Mouse (Mus musculus): ENCODE results near the gene Arl9. TPM values are rescaled to one million over a fixed set of nuclear protein-coding genes. Genes with fewer than 3 reads are reported as not detected.
A peak's percentile ranks its signal among the peaks of the same experiment; 100 is the strongest.
"Not testable (repeated sequence)": the region's sequence is repeated elsewhere in the genome, so short reads cannot be mapped to it uniquely, and the experiment has no call there.

Arl9 gene
- polyA plus RNA-seq, 1 experiment from 2014 or later = not detected

DNA sequence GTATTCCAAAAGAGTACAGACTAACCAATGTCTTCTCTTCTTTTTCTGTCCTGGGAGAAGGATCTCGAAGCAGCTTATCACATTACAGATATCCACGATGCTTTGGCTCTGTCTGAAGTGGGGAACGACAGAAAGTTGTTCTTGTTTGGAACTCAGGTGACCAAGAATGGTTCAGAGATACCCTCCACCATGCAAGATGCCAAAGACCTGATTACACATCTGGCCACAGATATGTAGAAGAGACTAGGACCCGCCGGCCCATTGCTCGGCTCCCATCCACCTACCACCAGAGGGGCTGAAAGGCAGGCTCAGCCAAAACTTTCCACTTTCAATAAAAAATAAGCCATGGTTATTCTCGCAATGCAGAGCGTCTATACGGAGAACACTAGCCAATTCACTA, 6.5 kb downstream of the Arl9 start:
- H3K4me2 ChIP-seq (ENCODE audit: low read length) = no peak overlapping the region

DNA sequence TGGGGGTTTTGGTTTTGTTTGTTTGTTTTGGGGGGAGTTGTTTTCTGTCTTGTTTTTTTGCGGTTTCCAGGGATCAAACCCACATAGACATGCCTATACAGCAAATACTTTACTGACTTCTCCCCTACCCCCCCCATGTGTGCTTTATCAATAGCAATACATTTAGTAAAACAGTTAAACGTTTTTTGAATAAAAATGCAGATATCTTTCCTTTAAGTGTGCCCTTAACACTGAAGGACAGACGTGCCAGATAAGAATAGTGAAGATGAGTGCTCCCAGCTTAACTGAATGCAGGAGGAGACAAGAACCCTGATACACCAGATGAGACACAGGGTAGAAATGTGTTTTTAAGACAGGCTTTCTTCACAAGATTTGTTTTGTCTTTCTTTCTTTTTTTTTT, 7.2 kb downstream of the Arl9 start:
- H3K4me1 ChIP-seq (replicated peaks; ENCODE audit: control insufficient read depth, insufficient read depth, low read length) = no peaks in the 10 kb centered on the region
- no peaks in the 10 kb centered on the region for H3K36me3 ChIP-seq (ENCODE audit: control insufficient read depth, insufficient read depth)
- H3K9ac ChIP-seq (replicated peaks; ENCODE audit: low read depth, low read length) = no peak overlapping the region
- no peak overlapping the region for H3K27ac ChIP-seq (ENCODE audit: low read length)
- H3K9me3 ChIP-seq (ENCODE audit: control insufficient read depth, low read length) = no peaks in the 10 kb centered on the region
- ATAC-seq = no peak
- WGBS = 67% methylated on average over 3 of the region's 3 CpGs
- no peaks in the 10 kb centered on the region for H3K27me3 ChIP-seq (replicated peaks; ENCODE audit: control insufficient read depth, insufficient read depth, low read length)
- H3K4me2 ChIP-seq (ENCODE audit: low read length) = no peak overlapping the region
- H3K4me3 ChIP-seq (replicated peaks; ENCODE audit: low read length) = no peak overlapping the region

More for the DNA sequence above, 6.5 kb downstream of the Arl9 start:
- no peak for ATAC-seq
- 91% methylated on average over 9 of the region's 9 CpGs for WGBS
- Histone ChIP-seq H3K9ac (replicated peaks; ENCODE audit: low read depth, low read length) (no peak overlapping the region), H3K27ac (ENCODE audit: low read length) (no peak overlapping the region), H3K27me3 (replicated peaks; ENCODE audit: control insufficient read depth, insufficient read depth, low read length) (no peaks in the 10 kb centered on the region), H3K9me3 (ENCODE audit: control insufficient read depth, low read length) (no peaks in the 10 kb centered on the region), H3K36me3 (ENCODE audit: control insufficient read depth, insufficient read depth) (no peaks in the 10 kb centered on the region), H3K4me1 (replicated peaks; ENCODE audit: control insufficient read depth, insufficient read depth, low read length) (no peaks in the 10 kb centered on the region), H3K4me3 (replicated peaks; ENCODE audit: low read length) (no peak overlapping the region)

DNA sequence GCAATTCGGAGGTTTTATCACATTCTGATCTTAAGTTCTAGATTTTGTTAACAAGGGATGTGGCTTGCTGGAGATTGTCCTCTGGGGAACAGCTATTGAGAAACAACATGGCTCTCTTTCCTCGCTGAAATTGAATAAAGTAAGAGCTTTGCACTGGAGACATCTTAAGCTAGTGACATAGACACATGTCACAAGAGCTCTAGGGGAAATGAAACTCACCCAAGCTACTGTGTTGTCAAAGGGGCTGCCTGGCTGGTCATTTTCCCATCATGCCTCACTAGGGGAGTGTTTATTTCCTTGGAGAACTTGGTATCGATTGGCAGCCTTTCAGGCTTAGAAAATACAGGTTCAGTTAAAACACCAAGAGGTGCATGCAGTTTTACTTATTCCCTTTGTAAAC, 9.3 kb downstream of the Arl9 start:
- 79% methylated on average over 3 of the region's 3 CpGs for WGBS

DNA sequence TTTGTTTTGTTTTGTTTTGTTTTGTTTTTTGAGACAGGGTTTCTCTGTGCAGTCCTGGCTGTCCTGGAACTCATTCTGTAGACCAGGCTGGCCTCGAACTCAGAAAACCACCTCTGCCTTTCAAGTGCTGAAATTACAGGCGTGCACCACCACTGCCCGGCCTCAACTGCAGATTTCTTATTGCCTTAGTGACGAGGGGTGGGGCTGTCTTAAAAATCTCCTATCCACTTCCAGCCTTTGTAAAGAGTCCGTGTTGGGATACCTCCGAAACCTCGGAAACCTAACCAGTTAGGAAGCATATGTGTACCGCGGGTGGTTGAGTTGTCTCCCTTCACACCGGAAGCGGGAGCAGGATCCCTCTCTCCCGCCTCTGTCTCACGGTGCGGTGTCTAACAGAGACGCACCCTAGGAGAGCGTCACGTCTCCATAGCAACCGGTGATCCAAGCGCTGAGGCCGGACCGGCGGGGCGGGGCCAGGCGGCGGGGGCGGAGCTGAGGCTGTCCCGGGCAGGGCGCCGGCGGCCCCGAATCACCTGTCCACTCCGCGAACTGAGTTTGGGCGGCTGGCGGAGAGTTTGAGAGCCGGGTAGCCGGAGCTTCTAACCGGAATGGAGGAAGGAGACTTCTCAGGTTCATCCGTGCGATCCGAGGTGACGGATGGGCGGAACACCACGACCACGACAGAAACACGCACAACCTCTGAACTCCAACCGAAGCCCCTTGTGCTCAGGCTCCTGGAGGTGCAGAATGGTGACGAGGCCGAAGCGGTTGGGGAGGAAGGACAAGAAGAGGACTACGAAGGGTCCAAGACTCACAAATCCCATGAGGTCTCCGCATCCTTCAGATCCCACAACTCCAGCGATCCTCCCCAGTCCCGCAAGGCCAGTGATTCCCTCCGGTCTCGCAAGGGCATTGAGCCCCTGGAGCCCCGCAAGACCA, 12.0 kb downstream of the Arl9 start, which contains the start of gene Thegl:
TSS of gene Thegl (plus strand) at position 480 of the 939 bp plus-strand sequence.
- Histone ChIP-seq H3K4me1 (replicated peaks; ENCODE audit: control insufficient read depth, insufficient read depth, low read length) (no peaks in the 10 kb centered on the region), H3K4me3 (replicated peaks; ENCODE audit: low read length) (peak within 1 kb of the TSS; percentile 72), H3K4me2 (ENCODE audit: low read length) (peak within 1 kb of the TSS; percentile 83), H3K27ac (ENCODE audit: low read length) (no peak within 1 kb of the TSS), H3K9me3 (ENCODE audit: control insufficient read depth, low read length) (no peaks in the 10 kb centered on the region), H3K36me3 (ENCODE audit: control insufficient read depth, insufficient read depth) (no peaks in the 10 kb centered on the region), H3K27me3 (replicated peaks; ENCODE audit: control insufficient read depth, insufficient read depth, low read length) (no peaks in the 10 kb centered on the region), H3K9ac (replicated peaks; ENCODE audit: low read depth, low read length) (peak within 1 kb of the TSS; percentile 51)
- ATAC-seq = peak; percentile 99
- 6% methylated on average over 57 of the region's 57 CpGs for WGBS

More for the DNA sequence above, 9.3 kb downstream of the Arl9 start:
- Histone ChIP-seq H3K4me2 (ENCODE audit: low read length) (no peak overlapping the region), H3K4me1 (replicated peaks; ENCODE audit: control insufficient read depth, insufficient read depth, low read length) (no peaks in the 10 kb centered on the region), H3K9me3 (ENCODE audit: control insufficient read depth, low read length) (no peaks in the 10 kb centered on the region), H3K9ac (replicated peaks; ENCODE audit: low read depth, low read length) (no peak overlapping the region), H3K27ac (ENCODE audit: low read length) (no peak overlapping the region), H3K4me3 (replicated peaks; ENCODE audit: low read length) (no peak overlapping the region), H3K27me3 (replicated peaks; ENCODE audit: control insufficient read depth, insufficient read depth, low read length) (no peaks in the 10 kb centered on the region), H3K36me3 (ENCODE audit: control insufficient read depth, insufficient read depth) (no peaks in the 10 kb centered on the region)
- ATAC-seq = no peak

DNA sequence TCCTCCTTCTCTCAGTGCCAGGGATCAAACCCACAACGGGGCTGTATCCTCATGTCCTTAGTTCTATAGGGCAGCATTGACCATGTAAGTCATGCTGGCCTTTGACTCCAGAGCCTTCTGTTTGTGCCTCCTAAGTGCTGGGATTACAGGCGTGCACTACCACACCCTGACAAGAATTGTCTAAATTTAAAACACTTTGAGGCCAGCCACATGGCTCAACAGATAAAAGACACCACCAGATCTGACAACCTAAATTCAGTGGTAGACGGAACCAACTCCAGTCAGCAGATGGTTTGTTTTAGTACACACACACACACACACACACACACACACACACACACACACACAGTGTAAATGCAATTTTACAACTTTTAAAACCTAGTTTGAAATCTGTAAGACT, 24.2 kb downstream of the Arl9 start:
- no peaks in the 10 kb centered on the region for H3K36me3 ChIP-seq (ENCODE audit: control insufficient read depth, insufficient read depth)
- H3K27ac ChIP-seq (ENCODE audit: low read length) = no peak overlapping the region
- no peak for ATAC-seq
- no peak overlapping the region for H3K4me2 ChIP-seq (ENCODE audit: low read length)
- 76% methylated on average over 3 of the region's 3 CpGs for WGBS
- no peak overlapping the region for H3K4me3 ChIP-seq (replicated peaks; ENCODE audit: low read length)
- no peaks in the 10 kb centered on the region for H3K27me3 ChIP-seq (replicated peaks; ENCODE audit: control insufficient read depth, insufficient read depth, low read length)
- no peak overlapping the region for H3K9ac ChIP-seq (replicated peaks; ENCODE audit: low read depth, low read length)
- H3K4me1 ChIP-seq (replicated peaks; ENCODE audit: control insufficient read depth, insufficient read depth, low read length) = no peaks in the 10 kb centered on the region
- H3K9me3 ChIP-seq (ENCODE audit: control insufficient read depth, low read length) = no peaks in the 10 kb centered on the region

DNA sequence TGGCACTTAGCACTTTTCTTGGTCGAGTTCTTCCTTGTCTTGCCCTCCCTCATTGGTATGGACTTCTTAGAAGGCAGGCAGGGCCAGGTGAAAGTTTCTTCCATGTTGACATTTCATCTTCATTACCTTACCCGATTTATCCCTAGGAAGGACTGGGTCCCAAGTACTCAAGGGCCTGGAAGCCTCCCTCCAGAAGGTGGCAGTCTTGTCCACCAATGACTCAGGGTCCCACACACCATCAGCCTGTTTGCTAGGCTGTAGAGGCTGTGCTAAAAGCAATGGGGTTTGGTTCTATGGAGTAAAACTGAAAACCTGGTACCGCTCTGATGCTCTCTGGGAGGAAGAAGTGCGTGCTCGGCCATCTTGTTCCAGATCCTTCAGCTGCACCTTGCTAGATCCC, 25.9 kb downstream of the Arl9 start:
- WGBS = 76% methylated on average over 5 of the region's 5 CpGs
- no peak; the same call in 1 of the 2 replicates for ATAC-seq
- no peak overlapping the region for H3K4me3 ChIP-seq (replicated peaks; ENCODE audit: low read length)
- H3K4me1 ChIP-seq (replicated peaks; ENCODE audit: control insufficient read depth, insufficient read depth, low read length) = no peaks in the 10 kb centered on the region
- no peaks in the 10 kb centered on the region for H3K27me3 ChIP-seq (replicated peaks; ENCODE audit: control insufficient read depth, insufficient read depth, low read length)
- H3K27ac ChIP-seq (ENCODE audit: low read length) = no peak overlapping the region
- no peaks in the 10 kb centered on the region for H3K36me3 ChIP-seq (ENCODE audit: control insufficient read depth, insufficient read depth)
- no peak overlapping the region for H3K4me2 ChIP-seq (ENCODE audit: low read length)
- H3K9me3 ChIP-seq (ENCODE audit: control insufficient read depth, low read length) = no peaks in the 10 kb centered on the region
- H3K9ac ChIP-seq (replicated peaks; ENCODE audit: low read depth, low read length) = no peak overlapping the region

DNA sequence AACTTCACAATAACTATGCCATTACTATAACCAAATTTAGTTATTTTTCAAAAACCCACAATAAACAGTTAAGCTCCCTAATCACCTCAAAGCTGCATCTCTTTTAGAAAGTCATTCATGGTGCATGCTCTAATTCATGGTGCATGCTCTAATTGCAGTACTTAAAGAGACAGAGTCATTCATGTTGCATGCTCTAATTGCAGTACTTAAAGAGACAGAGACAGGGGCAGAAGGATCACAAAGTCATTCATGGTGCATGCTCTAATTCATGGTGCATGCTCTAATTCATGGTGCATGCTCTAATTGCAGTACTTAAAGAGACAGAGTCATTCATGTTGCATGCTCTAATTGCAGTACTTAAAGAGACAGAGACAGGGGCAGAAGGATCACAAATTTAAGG, 31.2 kb downstream of the Arl9 start:
- H3K27ac ChIP-seq (ENCODE audit: low read length) = not testable (repeated sequence)
- ATAC-seq = peak; percentile 36; the same call in 1 of the 2 replicates

DNA sequence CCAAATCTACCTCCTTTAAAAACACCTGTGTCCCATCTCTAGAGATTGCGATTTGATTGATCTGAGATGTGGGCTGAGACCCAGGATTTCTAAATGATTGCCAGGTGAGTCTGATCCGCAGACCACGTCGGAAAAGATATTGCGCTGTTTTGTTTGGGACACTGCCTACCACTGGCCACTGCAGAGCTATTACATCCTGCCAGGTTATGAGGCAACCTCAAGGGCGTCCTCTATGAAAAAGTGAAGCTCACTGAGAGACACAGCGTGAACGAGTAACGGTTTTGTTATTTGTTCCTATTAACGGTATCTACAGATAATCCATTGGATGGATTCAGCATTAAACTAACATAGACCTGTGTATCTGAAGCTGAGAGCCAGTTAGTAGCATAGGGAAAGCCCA, 34.6 kb downstream of the Arl9 start:
- ATAC-seq = no peak
- no peak overlapping the region for H3K4me2 ChIP-seq (ENCODE audit: low read length)
- no peak overlapping the region for H3K27ac ChIP-seq (ENCODE audit: low read length)
- no peaks in the 10 kb centered on the region for H3K9me3 ChIP-seq (ENCODE audit: control insufficient read depth, low read length)
- no peaks in the 10 kb centered on the region for H3K27me3 ChIP-seq (replicated peaks; ENCODE audit: control insufficient read depth, insufficient read depth, low read length)
- no peaks in the 10 kb centered on the region for H3K36me3 ChIP-seq (ENCODE audit: control insufficient read depth, insufficient read depth)
- H3K9ac ChIP-seq (replicated peaks; ENCODE audit: low read depth, low read length) = no peak overlapping the region
- no peaks in the 10 kb centered on the region for H3K4me1 ChIP-seq (replicated peaks; ENCODE audit: control insufficient read depth, insufficient read depth, low read length)
- WGBS = 93% methylated on average over 10 of the region's 10 CpGs
- no peak overlapping the region for H3K4me3 ChIP-seq (replicated peaks; ENCODE audit: low read length)

More for the DNA sequence above, 31.2 kb downstream of the Arl9 start:
- H3K9me3 ChIP-seq (ENCODE audit: control insufficient read depth, low read length); H3K36me3 ChIP-seq (ENCODE audit: control insufficient read depth, insufficient read depth); H3K27me3 ChIP-seq (replicated peaks; ENCODE audit: control insufficient read depth, insufficient read depth, low read length); H3K4me2 ChIP-seq (ENCODE audit: low read length); H3K4me3 ChIP-seq (replicated peaks; ENCODE audit: low read length); H3K4me1 ChIP-seq (replicated peaks; ENCODE audit: control insufficient read depth, insufficient read depth, low read length); H3K9ac ChIP-seq (replicated peaks; ENCODE audit: low read depth, low read length): not testable (repeated sequence)

DNA sequence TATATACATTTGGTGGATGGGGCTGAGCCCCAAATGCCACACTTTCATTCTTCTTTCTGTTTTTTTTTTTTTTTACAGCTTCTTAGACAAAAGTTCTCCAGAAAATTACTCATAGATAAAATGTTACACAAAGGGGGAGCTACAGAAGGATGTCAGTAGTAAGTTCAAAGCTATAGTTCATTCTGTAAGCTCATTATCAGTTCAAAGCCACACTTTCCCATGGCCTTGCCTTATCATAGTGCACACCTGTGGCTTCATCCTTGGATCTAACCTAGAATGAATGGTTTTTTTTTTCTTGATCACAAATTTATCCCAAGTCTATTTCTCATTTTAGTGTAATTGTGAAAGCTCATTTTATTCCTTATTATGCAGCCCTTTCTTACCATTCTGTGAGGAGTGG, 35.5 kb downstream of the Arl9 start:
- Histone ChIP-seq H3K4me3 (replicated peaks; ENCODE audit: low read length) (no peak overlapping the region), H3K9ac (replicated peaks; ENCODE audit: low read depth, low read length) (no peak overlapping the region), H3K27ac (ENCODE audit: low read length) (no peak overlapping the region), H3K27me3 (replicated peaks; ENCODE audit: control insufficient read depth, insufficient read depth, low read length) (no peaks in the 10 kb centered on the region), H3K4me2 (ENCODE audit: low read length) (no peak overlapping the region), H3K9me3 (ENCODE audit: control insufficient read depth, low read length) (no peaks in the 10 kb centered on the region), H3K4me1 (replicated peaks; ENCODE audit: control insufficient read depth, insufficient read depth, low read length) (no peaks in the 10 kb centered on the region), H3K36me3 (ENCODE audit: control insufficient read depth, insufficient read depth) (no peaks in the 10 kb centered on the region)
- no peak for ATAC-seq
